Mouse (Mus musculus) kidney, postnatal 0 days (tissue): Measurements from ENCODE around the gene Gal3st1. TPM values are rescaled to one million over a fixed set of nuclear protein-coding genes. Genes with fewer than 3 reads are reported as not detected.

ENCODE experiments used
- ATAC-seq: fragments of 200-750 bp; cut with Nextera tagmentation; replicated peaks from 2 replicates; pipeline ENCODE4 v1.8.0; 2017; ENCODE audit warnings: low read depth, moderate number of reproducible peaks, moderate TSS enrichment, moderate library complexity; ENCODE audit not compliant: low FRiP score
- DNase-seq: peaks from one replicate; pipeline ENCODE4 v3.0.0-alpha.2; 2016; ENCODE audit warnings: low spot score
- H3K27ac ChIP-seq: fragments of 300-500 bp; sonication (generic); 2 replicates; pipeline ENCODE4 v1.5.1; 2014; ENCODE audit warnings: mild to moderate bottlenecking
- H3K27me3 ChIP-seq: fragments of 300-500 bp; sonication (generic); 2 replicates; pipeline ENCODE4 v1.6.1; 2014; ENCODE audit warnings: low read length, mixed read lengths; ENCODE audit not compliant: insufficient read depth
- H3K36me3 ChIP-seq: fragments of 300-500 bp; sonication (generic); 2 replicates; pipeline ENCODE4 v1.6.1; 2014; ENCODE audit warnings: low read length, mixed read lengths; ENCODE audit not compliant: insufficient read depth
- H3K4me1 ChIP-seq: fragments of 300-500 bp; sonication (generic); replicated peaks from 2 replicates; pipeline ENCODE4 v1.6.1; 2014; ENCODE audit warnings: antibody characterized with exemption, low read length, mixed read lengths; ENCODE audit not compliant: insufficient read depth
- H3K4me2 ChIP-seq: fragments of 300-500 bp; sonication (generic); 2 replicates; pipeline ENCODE4 v1.6.1; 2014; ENCODE audit warnings: mild to moderate bottlenecking, low read length, moderate library complexity, mixed read lengths
- H3K4me3 ChIP-seq: fragments of 300-500 bp; sonication (generic); replicated peaks from 2 replicates; pipeline ENCODE4 v1.5.1; 2014; ENCODE audit warnings: low read depth, low read length
- H3K9ac ChIP-seq: fragments of 300-500 bp; sonication (generic); 2 replicates; pipeline ENCODE4 v1.6.1; 2014; ENCODE audit warnings: low read depth, low read length
- H3K9me3 ChIP-seq: fragments of 300-500 bp; sonication (generic); replicated peaks from 2 replicates; pipeline ENCODE4 v1.6.1; 2016; ENCODE audit warnings: low read length, inconsistent platforms, mixed read lengths
- CTCF ChIP-seq: IDR thresholded peaks from 2 replicates; pipeline ENCODE4 v1.5.1; 2016; ENCODE audit warnings: antibody characterized with exemption, low read depth, mild to moderate bottlenecking, moderate library complexity
- WGBS: fragments of 180-500 bp; shearing (Covaris S2); extraction: QIAGEN DNeasy Blood & Tissue Kit; methylation state at CpG from one replicate; pipeline ENCODE4 v1.1.7; 2014; 5-methylcytosine and 5-hydroxymethylcytosine counted together
- polyA plus RNA-seq: library from polyadenylated mRNA; unstranded; fragments of >200 nt; fragmentation: Nextera tagmentation; extraction: Ambion mirVana; gene quantifications from 2 replicates; pipeline ENCODE4 v1.2.1, GENCODE M21; 2015

The Gal3st1 gene
- 26.2 and 30.3 TPM in 2 replicates for polyA plus RNA-seq

GRCm38 (mm10) chr11:3983291-3983862 is at the start of gene Gal3st1:
TSS of gene Gal3st1 (plus strand) at chr11:3983636.
- peak within 1 kb of the TSS; percentile 40 for H3K4me3 ChIP-seq
- H3K9me3 ChIP-seq = no peaks in the 10 kb centered on the region
- H3K9ac ChIP-seq = peak within 1 kb of the TSS; percentile 55
- H3K4me1 ChIP-seq = no peaks in the 10 kb centered on the region; the same call in 1 of the 2 replicates
- TF ChIP-seq CTCF = no peak
- ATAC-seq = peak; percentile 61; the same call in 1 of the 2 replicates
- WGBS = 3% methylated on average over 23 of the region's 37 CpGs
- peak within 1 kb of the TSS; percentile 57 for H3K4me2 ChIP-seq
- H3K27ac ChIP-seq = peak within 1 kb of the TSS; percentile 79
- H3K27me3 ChIP-seq = no peaks in the 10 kb centered on the region
- peaks cover 9% of the 10 kb centered on the region; the same call in 1 of the 2 replicates for H3K36me3 ChIP-seq
- no peak for DNase-seq

- DNase-seq = no peak
Measured at GRCm38 (mm10) chr11:3933756-3934285, 49.6 kb upstream of the Gal3st1 start.

GRCm38 (mm10) chr11:3935135-3935534 is 48.3 kb upstream of the Gal3st1 start:
- DNase-seq (no peak), ATAC-seq (no peak)
- Histone ChIP-seq H3K4me2 (no peak overlapping the region), H3K36me3 (no peaks in the 10 kb centered on the region), H3K27me3 (no peaks in the 10 kb centered on the region), H3K4me3 (no peak overlapping the region), H3K9ac (no peak overlapping the region), H3K27ac (no peak overlapping the region), H3K4me1 (0 out of 2 replicates have a peak, but pooled peaks cover 12% of the 10 kb centered on the region), H3K9me3 (no peaks in the 10 kb centered on the region)
- WGBS = 60% methylated on average over 4 of the region's 4 CpGs
- TF ChIP-seq CTCF = no peak

More at GRCm38 (mm10) chr11:3933756-3934285, 49.6 kb upstream of the Gal3st1 start:
- H3K9me3 ChIP-seq = no peaks in the 10 kb centered on the region
- no peak overlapping the region for H3K27ac ChIP-seq
- ATAC-seq = no peak
- no peak for TF ChIP-seq CTCF
- H3K36me3 ChIP-seq = no peaks in the 10 kb centered on the region
- H3K27me3 ChIP-seq = no peaks in the 10 kb centered on the region
- no peak overlapping the region for H3K4me2 ChIP-seq
- 87% methylated on average over 9 of the region's 9 CpGs for WGBS
- H3K4me3 ChIP-seq = no peak overlapping the region
- 0 out of 2 replicates have a peak, but pooled peaks cover 12% of the 10 kb centered on the region for H3K4me1 ChIP-seq
- H3K9ac ChIP-seq = no peak overlapping the region

GRCm38 (mm10) chr11:3936318-3936717 is 47.1 kb upstream of the Gal3st1 start:
- Histone ChIP-seq H3K9me3 (no peaks in the 10 kb centered on the region), H3K4me1 (0 out of 2 replicates have a peak, but pooled peaks cover 7% of the 10 kb centered on the region), H3K4me2 (no peak overlapping the region), H3K27me3 (no peaks in the 10 kb centered on the region), H3K9ac (no peak overlapping the region), H3K27ac (no peak overlapping the region), H3K4me3 (no peak overlapping the region), H3K36me3 (no peaks in the 10 kb centered on the region)
- DNase-seq (no peak), ATAC-seq (no peak)
- WGBS = 84% methylated on average over 3 of the region's 3 CpGs
- TF ChIP-seq CTCF = no peak

GRCm38 (mm10) chr11:3937321-3937874 is 46.0 kb upstream of the Gal3st1 start:
- Histone ChIP-seq H3K9ac (no peak overlapping the region), H3K27me3 (no peaks in the 10 kb centered on the region), H3K4me1 (0 out of 2 replicates have a peak, but pooled peaks cover under 1% of the 10 kb centered on the region), H3K4me2 (no peak overlapping the region), H3K36me3 (no peaks in the 10 kb centered on the region), H3K27ac (peak overlapping the region; percentile 68), H3K4me3 (no peak overlapping the region), H3K9me3 (no peaks in the 10 kb centered on the region)
- no peak for TF ChIP-seq CTCF
- no peak for DNase-seq
- 74% methylated on average over 13 of the region's 13 CpGs for WGBS
- ATAC-seq = peak; percentile 81; the same call in 1 of the 2 replicates

GRCm38 (mm10) chr11:3941371-3941770 is 42.1 kb upstream of the Gal3st1 start:
- Histone ChIP-seq H3K9me3 (no peaks in the 10 kb centered on the region), H3K27me3 (no peaks in the 10 kb centered on the region), H3K9ac (no peak overlapping the region), H3K4me2 (no peak overlapping the region), H3K36me3 (no peaks in the 10 kb centered on the region), H3K4me1 (no peaks in the 10 kb centered on the region), H3K4me3 (no peak overlapping the region), H3K27ac (no peak overlapping the region)
- DNase-seq (no peak), ATAC-seq (no peak)
- WGBS = 84% methylated on average over 7 of the region's 7 CpGs
- no peak for TF ChIP-seq CTCF
